Mouse (Mus musculus) cerebellum, adult 8-10 months (tissue): ENCODE data around the gene Idh3a.
"Not testable (repeated sequence)": the region's sequence is repeated elsewhere in the genome, so short reads cannot be mapped to it uniquely, and the experiment has no call there.

ENCODE experiments used
- DNase-seq: peaks from one replicate; pipeline ENCODE4 v3.0.0; 2022

Gene Idh3a

GRCm38 (mm10) chr9:54586199-54587061 lies at the start of gene Idh3a:
Gene Idh3a, plus strand, starts transcription at chr9:54586334.
- DNase-seq, result peak; percentile 95

GRCm38 (mm10) chr9:54537030-54537429 lies 49.1 kb upstream of the Idh3a start:
- DNase-seq, result no peak

- DNase-seq, result no peak
Measured at GRCm38 (mm10) chr9:54537480-54537879, 48.7 kb upstream of the Idh3a start.

GRCm38 (mm10) chr9:54538244-54538643 lies 47.9 kb upstream of the Idh3a start:
- no peak for DNase-seq

GRCm38 (mm10) chr9:54538684-54539083 lies 47.5 kb upstream of the Idh3a start, which contains the start of gene Sh2d7:
Gene Sh2d7, plus strand, starts transcription at chr9:54538984.
- no peak for DNase-seq

- DNase-seq, result no peak
Measured at GRCm38 (mm10) chr9:54540801-54541200, 45.3 kb upstream of the Idh3a start.

- no peak for DNase-seq
Measured at GRCm38 (mm10) chr9:54544212-54544953, 41.8 kb upstream of the Idh3a start.

GRCm38 (mm10) chr9:54544954-54545315 lies 41.2 kb upstream of the Idh3a start:
- no peak for DNase-seq

GRCm38 (mm10) chr9:54547536-54547935 lies 38.6 kb upstream of the Idh3a start:
- DNase-seq, result peak; percentile 69

GRCm38 (mm10) chr9:54549433-54549832 lies 36.7 kb upstream of the Idh3a start:
- DNase-seq, result no peak

- peak; percentile 60 for DNase-seq
Measured at GRCm38 (mm10) chr9:54552409-54552808, 33.7 kb upstream of the Idh3a start.

- no peak for DNase-seq
Measured at GRCm38 (mm10) chr9:54555044-54555443, 31.1 kb upstream of the Idh3a start.

- no peak for DNase-seq
Measured at GRCm38 (mm10) chr9:54558731-54559130, 27.4 kb upstream of the Idh3a start.

- DNase-seq, result peak; percentile 76
Measured at GRCm38 (mm10) chr9:54559771-54560471, 26.2 kb upstream of the Idh3a start, which contains the start of gene Cib2. Gene Cib2, minus strand, starts transcription at chr9:54560218.

- no peak for DNase-seq
Measured at GRCm38 (mm10) chr9:54560831-54561601, 25.1 kb upstream of the Idh3a start.

GRCm38 (mm10) chr9:54566958-54567357 lies 19.2 kb upstream of the Idh3a start:
- DNase-seq, result no peak

- no peak for DNase-seq
Measured at GRCm38 (mm10) chr9:54568732-54569131, 17.4 kb upstream of the Idh3a start.

GRCm38 (mm10) chr9:54571130-54571839 lies 14.8 kb upstream of the Idh3a start:
- DNase-seq, result no peak

GRCm38 (mm10) chr9:54583712-54584111 lies 2.4 kb upstream of the Idh3a start:
- DNase-seq, result no peak

GRCm38 (mm10) chr9:54584127-54584526 lies 2.0 kb upstream of the Idh3a start:
- not testable (repeated sequence) for DNase-seq

- DNase-seq, result no peak
Measured at GRCm38 (mm10) chr9:54585839-54586198, 315 bp upstream of the Idh3a start.

GRCm38 (mm10) chr9:54587863-54588262 lies 1.7 kb downstream of the Idh3a start:
- DNase-seq, result no peak
